Comparison of ENCODE assay signal across 23 mouse cellular contexts in genomic region chr1:190383256-190383838, GRCm38 (mm10).
DNase-seq lines count a peak whose midpoint lies in the region; ATAC-seq and TF ChIP-seq lines count a peak whose summit lies in the region.
"Had no signal": no experiment of that assay in that cellular context is flagged by ENCODE, and none has a peak within 500 bp of the region (broad histone marks: within the 10 kb centered on the region; RNA-seq: fewer than 3 reads in every experiment).

No protein-coding gene starts in this region.

- H3K27me3 ChIP-seq in hindbrain, embryonic 10.5 days (ENCODE audit: insufficient read depth, poor library complexity, severe bottlenecking), result peaks cover 30% of the 10 kb centered on the region
- H3K27me3 ChIP-seq in hindbrain, embryonic 14.5 days (ENCODE audit: control insufficient read depth, insufficient read depth, low read length), result no peaks in the 10 kb centered on the region
- no peaks in the 10 kb centered on the region; the same call in 1 of the 2 replicates for H3K27me3 ChIP-seq in liver, embryonic 12.5 days (replicated peaks)
- H3K27me3 ChIP-seq in liver, postnatal 0 days (ENCODE audit: insufficient read depth, low read length), result no peaks in the 10 kb centered on the region
- H3K27me3 ChIP-seq in CH12.LX (replicated peaks), result peaks cover 94% of the 10 kb centered on the region
- H3K27me3 ChIP-seq: embryonic facial prominence, embryonic 13.5 days; embryonic facial prominence, embryonic 15.5 days had no signal

- 85% methylated on average over 10 of the region's 10 CpGs for WGBS in hindbrain, embryonic 10.5 days
- 83% methylated on average over 10 of the region's 10 CpGs for WGBS in hindbrain, embryonic 14.5 days
- 50% methylated on average over 10 of the region's 10 CpGs for WGBS in liver, embryonic 12.5 days (ENCODE audit: insufficient replicate concordance)
- 64% methylated on average over 10 of the region's 10 CpGs for WGBS in liver, postnatal 0 days (ENCODE audit: insufficient replicate concordance)

- H3K9ac ChIP-seq in hindbrain, embryonic 14.5 days, result no peak overlapping the region
- H3K9ac ChIP-seq in liver, embryonic 12.5 days, result no peak overlapping the region
- H3K9ac ChIP-seq in liver, postnatal 0 days (replicated peaks), result no peak overlapping the region
- H3K9ac ChIP-seq in CH12.LX (ENCODE audit: insufficient read depth, low read depth), result no peak overlapping the region
- H3K9ac ChIP-seq: embryonic facial prominence, embryonic 13.5 days; embryonic facial prominence, embryonic 15.5 days; forebrain, embryonic 12.5 days had no signal

- H3K79me2 ChIP-seq in CH12.LX (replicated peaks; ENCODE audit: control insufficient read depth, extremely low read depth, insufficient read depth, poor library complexity, severe bottlenecking), result no peaks in the 10 kb centered on the region

- no peak for ATAC-seq in hindbrain, embryonic 14.5 days (ENCODE audit: low FRiP score)
- peak; percentile 35; the same call in 1 of the 2 replicates for ATAC-seq in liver, embryonic 12.5 days
- no peak for ATAC-seq in liver, postnatal 0 days
- ATAC-seq: CD4-positive, CD25-positive, alpha-beta regulatory T cell, adult 4 months; forebrain, embryonic 16.5 days had no signal

- TF ChIP-seq CTCF in liver, postnatal 0 days (IDR thresholded peaks at IDR 0.05; ENCODE audit: low read depth), result no peak
- TF ChIP-seq CTCF in CH12.LX (conservative IDR thresholded peaks at IDR 0.05 in 1 of 2, IDR thresholded peaks at IDR 0.05 in 1 of 2; ENCODE audit: low read depth in 2 of 2, low read length in 2 of 2), result no peak

- TF ChIP-seq RAD21 in CH12.LX (IDR thresholded peaks at IDR 0.05; ENCODE audit: low read depth, low read length), result no peak

- no peak overlapping the region for H3K4me2 ChIP-seq in hindbrain, embryonic 14.5 days (replicated peaks)
- H3K4me2 ChIP-seq in liver, embryonic 12.5 days, result no peak overlapping the region
- H3K4me2 ChIP-seq in liver, postnatal 0 days (ENCODE audit: low read depth, low read length), result no peak overlapping the region
- peak overlapping the region; percentile 7; the same call in 1 of the 2 replicates for H3K4me2 ChIP-seq in CH12.LX (ENCODE audit: insufficient read depth, low read depth, poor library complexity, severe bottlenecking)
- H3K4me2 ChIP-seq: embryonic facial prominence, embryonic 13.5 days; embryonic facial prominence, embryonic 15.5 days had no signal

- H3K4me1 ChIP-seq in hindbrain, embryonic 10.5 days (replicated peaks), result peaks cover 37% of the 10 kb centered on the region
- H3K4me1 ChIP-seq in hindbrain, embryonic 14.5 days (replicated peaks; ENCODE audit: control insufficient read depth, insufficient read depth, low read length), result no peaks in the 10 kb centered on the region
- H3K4me1 ChIP-seq in liver, embryonic 12.5 days, result no peaks in the 10 kb centered on the region
- 0 out of 2 replicates have a peak, but pooled peaks cover 4% of the 10 kb centered on the region for H3K4me1 ChIP-seq in liver, postnatal 0 days (ENCODE audit: insufficient read depth)
- peaks cover 9 to 17% of the 10 kb centered on the region in 2 experiments; a peak in 3 of 4 replicates for H3K4me1 ChIP-seq in CH12.LX (ENCODE audit: control insufficient read depth in 1 of 2, insufficient read depth in 2 of 2)
- H3K4me1 ChIP-seq: embryonic facial prominence, embryonic 13.5 days; embryonic facial prominence, embryonic 15.5 days had no signal

- H3K27ac ChIP-seq in hindbrain, embryonic 10.5 days, result 0 out of 2 replicates have a peak overlapping the region, but pooled peaks have one; percentile 54
- H3K27ac ChIP-seq in hindbrain, embryonic 14.5 days, result no peak overlapping the region
- no peak overlapping the region for H3K27ac ChIP-seq in liver, embryonic 12.5 days
- H3K27ac ChIP-seq in liver, postnatal 0 days (ENCODE audit: low read depth), result no peak overlapping the region
- no peak overlapping the region for H3K27ac ChIP-seq in CH12.LX (ENCODE audit: insufficient read depth, low read depth)
- H3K27ac ChIP-seq: embryonic facial prominence, embryonic 13.5 days; embryonic facial prominence, embryonic 15.5 days; forebrain, embryonic 10.5 days; forebrain, embryonic 12.5 days had no signal

- H3K4me3 ChIP-seq in hindbrain, embryonic 10.5 days, result no peak overlapping the region
- no peak overlapping the region for H3K4me3 ChIP-seq in hindbrain, embryonic 14.5 days (replicated peaks; ENCODE audit: low read length)
- no peak overlapping the region for H3K4me3 ChIP-seq in liver, embryonic 12.5 days
- no peak overlapping the region for H3K4me3 ChIP-seq in liver, postnatal 0 days (ENCODE audit: low read depth, low read length)
- H3K4me3 ChIP-seq in CH12.LX (replicated peaks in 1 of 3; ENCODE audit: low read depth in 2 of 3, low read length in 2 of 3, poor library complexity in 1 of 3), result no peak overlapping the region
- H3K4me3 ChIP-seq: embryonic facial prominence, embryonic 13.5 days; embryonic facial prominence, embryonic 15.5 days; erythroblast, embryonic 14.5 days; forebrain, embryonic 10.5 days; forebrain, embryonic 12.5 days had no signal

- DNase-seq in hindbrain, embryonic 10.5 days (ENCODE audit: low spot score), result no peak
- no peak for DNase-seq in hindbrain, embryonic 14.5 days (ENCODE audit: low spot score)
- DNase-seq in liver, postnatal 0 days, result no peak
- peak; percentile 77 for DNase-seq in CH12.LX (ENCODE audit: extremely low read depth)
- DNase-seq: adrenal gland, adult 2 months; adrenal gland, postnatal 10 days; adrenal gland, postnatal 25 days; B cell, adult 2 months; cerebellum, adult 11 months; cerebellum, adult 18-20 months; cerebellum, adult 8-10 months; cerebellum, adult 9-11 months; cerebellum, postnatal 14 days; cerebellum, postnatal 36 days; embryo, embryonic 11 days had no signal

- no peaks in the 10 kb centered on the region for H3K9me3 ChIP-seq in hindbrain, embryonic 10.5 days
- no peaks in the 10 kb centered on the region for H3K9me3 ChIP-seq in hindbrain, embryonic 14.5 days (ENCODE audit: control insufficient read depth, low read length)
- H3K9me3 ChIP-seq in liver, embryonic 12.5 days (replicated peaks), result no peaks in the 10 kb centered on the region
- no peaks in the 10 kb centered on the region for H3K9me3 ChIP-seq in liver, postnatal 0 days (ENCODE audit: low read length)
- no peaks in the 10 kb centered on the region for H3K9me3 ChIP-seq in CH12.LX (replicated peaks; ENCODE audit: low read length)
- H3K9me3 ChIP-seq: embryonic facial prominence, embryonic 13.5 days; embryonic facial prominence, embryonic 15.5 days; forebrain, embryonic 10.5 days; forebrain, embryonic 12.5 days had no signal

- no peak for TF ChIP-seq EP300 in liver, postnatal 0 days (IDR thresholded peaks at IDR 0.05; ENCODE audit: low read depth)
- TF ChIP-seq EP300 in CH12.LX (IDR thresholded peaks at IDR 0.05; ENCODE audit: low read length), result peak; percentile 70

- in situ Hi-C loops in CH12.LX (cut with MboI; ENCODE audit: low pct_ligation_motif_present, low pct_unique_long_range_greater_than_20kb, low sequenced_read_pairs), result no loop called here

- H3K36me3 ChIP-seq in hindbrain, embryonic 10.5 days, result no peaks in the 10 kb centered on the region
- H3K36me3 ChIP-seq in hindbrain, embryonic 14.5 days (replicated peaks; ENCODE audit: control insufficient read depth, insufficient read depth), result no peaks in the 10 kb centered on the region
- H3K36me3 ChIP-seq in liver, embryonic 12.5 days, result no peaks in the 10 kb centered on the region
- no peaks in the 10 kb centered on the region for H3K36me3 ChIP-seq in liver, postnatal 0 days (replicated peaks; ENCODE audit: insufficient read depth, low read length)
- no peaks in the 10 kb centered on the region for H3K36me3 ChIP-seq in CH12.LX (replicated peaks in 1 of 2; ENCODE audit: control insufficient read depth in 1 of 2, insufficient read depth in 1 of 2, low read length in 1 of 2)
- H3K36me3 ChIP-seq: embryonic facial prominence, embryonic 13.5 days; embryonic facial prominence, embryonic 15.5 days; forebrain, embryonic 10.5 days; forebrain, embryonic 12.5 days had no signal

- dilution Hi-C loops in CH12.LX (cut with MboI; ENCODE audit: extremely low pct_ligation_motif_present, extremely low pct_unique_long_range_greater_than_20kb, low sequenced_read_pairs), result no loop called here

- TF ChIP-seq POLR2A in CH12.LX (IDR thresholded peaks at IDR 0.05; ENCODE audit: low read depth, low read length), result no peak

TF ChIP-seq in CH12.LX, 34 proteins besides CTCF, POLR2A, EP300 and RAD21 (continues in another document):
- TF ChIP-seq MAFK (IDR thresholded peaks at IDR 0.05; ENCODE audit: insufficient replicate concordance, low read length) (peak; percentile 46; the same call in 1 of the 2 replicates), TBP (conservative IDR thresholded peaks at IDR 0.05; ENCODE audit: low read depth, low read length) (no peak), JUN (IDR thresholded peaks at IDR 0.05; ENCODE audit: insufficient read depth, low read depth, low read length) (no peak), SMC3 (IDR thresholded peaks at IDR 0.05; ENCODE audit: low read depth, low read length) (no peak), GABPA (IDR thresholded peaks at IDR 0.05; ENCODE audit: insufficient replicate concordance, low read depth, low read length) (no peak), NRF1 (IDR thresholded peaks at IDR 0.05; ENCODE audit: low read depth, low read length) (no peak), PAX5 (IDR thresholded peaks at IDR 0.05; ENCODE audit: low read length) (no peak), E2F4 (IDR thresholded peaks at IDR 0.05; ENCODE audit: insufficient replicate concordance, low read depth, low read length) (no peak), MAZ (IDR thresholded peaks at IDR 0.05; ENCODE audit: low read depth, low read length) (no peak), SIN3A (IDR thresholded peaks at IDR 0.05; ENCODE audit: low read length) (no peak), ZC3H11A (IDR thresholded peaks at IDR 0.05; ENCODE audit: low read depth, low read length) (no peak), USF1 (IDR thresholded peaks at IDR 0.05; ENCODE audit: low read depth, low read length) (peak; percentile 58), RCOR1 (conservative IDR thresholded peaks at IDR 0.05; ENCODE audit: low read depth, low read length) (no peak), ZKSCAN1 (IDR thresholded peaks at IDR 0.05; ENCODE audit: borderline replicate concordance, low read depth, low read length) (no peak), ETS1 (conservative IDR thresholded peaks at IDR 0.05; ENCODE audit: low read depth, low read length) (peak; percentile 21; the same call in 1 of the 2 replicates), MYC (IDR thresholded peaks at IDR 0.05; ENCODE audit: low read depth, low read length) (0 out of 2 replicates have a peak, but pooled peaks have one; percentile 30), MAX (IDR thresholded peaks at IDR 0.05; ENCODE audit: low read length) (peak; percentile 60), HCFC1 (IDR thresholded peaks at IDR 0.05; ENCODE audit: low read depth, low read length) (no peak), UBTF (IDR thresholded peaks at IDR 0.05; ENCODE audit: low read depth, low read length) (no peak), ZMIZ1 (IDR thresholded peaks at IDR 0.05; ENCODE audit: low read depth, low read length) (no peak), CHD1 (IDR thresholded peaks at IDR 0.05; ENCODE audit: low read depth, low read length) (no peak), KAT2A (IDR thresholded peaks at IDR 0.05; ENCODE audit: insufficient replicate concordance, low read length) (no peak)
